Mouse (Mus musculus) heart, postnatal 36 days (tissue): ENCODE measurements at regions not wholly inside any gene's neighbourhood (a gene's known extent, or its start where the extent isn't known, plus 50 kb on each side); places are given as distances from the start of the nearest gene placed in this dataset.

Experiments
- DNase-seq, 2 experiments: peaks; one replicate each; pipeline ENCODE4 v3.0.0; 2021 to 2022
- intact Hi-C: fragments of 180-260 bp; cut with DNase I; formaldehyde crosslinking; loops from one replicate; pipeline ENCODE4 v1.15.1; 2025

DNA sequence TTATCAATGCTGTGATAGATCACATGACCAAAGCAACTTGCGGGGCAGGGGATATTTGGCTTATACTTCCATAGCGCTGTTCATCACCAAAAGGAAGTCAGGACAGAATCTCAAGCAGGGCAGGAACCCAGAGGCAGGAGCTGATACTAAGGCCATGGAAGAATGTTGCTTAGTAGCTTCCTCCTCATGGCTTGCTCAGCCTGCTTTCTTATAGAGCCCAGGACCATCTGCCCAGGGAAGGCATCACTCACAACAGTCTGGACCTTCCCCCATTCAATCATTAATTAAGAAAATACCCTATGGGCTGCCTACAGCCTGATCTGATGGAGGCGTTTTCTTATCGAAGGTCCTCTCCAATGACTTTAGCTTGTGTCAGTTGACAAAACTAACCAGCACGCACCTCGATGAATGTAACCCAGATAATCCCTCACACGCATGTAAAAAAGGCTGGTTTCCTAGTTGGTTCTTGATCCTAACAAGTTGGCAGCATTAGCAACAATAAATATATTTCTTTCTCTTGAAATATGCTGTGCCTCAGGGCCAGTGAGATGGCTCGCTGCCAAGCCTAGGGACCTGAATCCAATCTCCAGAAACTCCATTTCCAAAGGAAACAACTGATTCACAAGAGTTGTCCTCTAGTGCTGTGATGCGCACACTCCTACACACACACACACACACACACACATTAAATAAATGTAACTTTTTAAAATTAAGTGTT lies 60.6 kb upstream of the Krtap11-1 start:
- DNase-seq, result no peak
- intact Hi-C loops, result no loop called here

GRCm38 (mm10) chr16:89625710-89626109 lies 54.7 kb upstream of the Krtap11-1 start:
- no peak for DNase-seq
- intact Hi-C loops, result no loop called here

DNA sequence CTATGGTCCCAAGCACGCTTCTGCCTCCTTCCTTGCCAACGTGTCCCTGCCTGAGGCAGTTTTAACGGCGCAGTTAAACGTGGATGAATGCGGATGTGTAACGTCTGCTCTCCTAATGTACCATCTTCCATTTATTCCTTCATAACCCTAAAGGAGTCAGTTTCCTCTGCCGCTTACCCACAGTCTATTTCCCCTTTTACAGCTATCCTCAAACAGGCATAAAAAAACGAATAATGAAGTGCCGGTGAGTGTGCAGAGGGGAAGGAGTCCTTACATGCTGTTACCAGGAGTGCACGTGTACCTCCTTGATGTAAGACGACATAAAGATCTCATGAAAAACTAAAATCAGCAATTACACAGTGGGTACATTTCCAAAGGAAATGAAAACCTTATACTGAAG lies 54.3 kb upstream of the Krtap11-1 start:
- intact Hi-C loops, result no loop called here
- no peak for DNase-seq
